Mouse (Mus musculus) ZHBTc4 (cell line): ENCODE measurements at regions not wholly inside any gene's neighbourhood (a gene's known extent, or its start where the extent isn't known, plus 50 kb on each side); places are given as distances from the start of the nearest gene placed in this dataset.

ENCODE experiments used
- DNase-seq: peaks from one replicate; pipeline ENCODE4 v3.0.0-alpha.2; 2011; ENCODE audit warnings: low read depth, low spot score

- DNase-seq, result peak; percentile 17
Measured at GRCm38 (mm10) chr11:17620462-17621248, 333.0 kb downstream of the Etaa1 start.

GRCm38 (mm10) chr11:17629541-17630171, 324.0 kb downstream of the Etaa1 start:
- no peak for DNase-seq

- DNase-seq, result no peak
Measured at GRCm38 (mm10) chr11:17630172-17630553, 323.5 kb downstream of the Etaa1 start.

GRCm38 (mm10) chr11:17637158-17637557, 316.5 kb downstream of the Etaa1 start:
- DNase-seq, result no peak

- peak; percentile 9 for DNase-seq
Measured at GRCm38 (mm10) chr11:17639922-17640321, 313.8 kb downstream of the Etaa1 start.

- DNase-seq, result no peak
Measured at GRCm38 (mm10) chr11:17647441-17647840, 306.2 kb downstream of the Etaa1 start.

GRCm38 (mm10) chr11:17651389-17652156, 302.1 kb downstream of the Etaa1 start:
- no peak for DNase-seq

GRCm38 (mm10) chr11:17655840-17656239, 297.8 kb downstream of the Etaa1 start:
- no peak for DNase-seq

- no peak for DNase-seq
Measured at GRCm38 (mm10) chr11:17657720-17658119, 296.0 kb downstream of the Etaa1 start.

GRCm38 (mm10) chr11:17658289-17658688, 295.4 kb downstream of the Etaa1 start:
- DNase-seq, result no peak

GRCm38 (mm10) chr11:17658717-17659116, 295.0 kb downstream of the Etaa1 start:
- DNase-seq, result no peak

GRCm38 (mm10) chr11:17663893-17664292, 289.8 kb downstream of the Etaa1 start:
- no peak for DNase-seq

- no peak for DNase-seq
Measured at GRCm38 (mm10) chr11:17665624-17666552, 287.8 kb downstream of the Etaa1 start.

GRCm38 (mm10) chr11:17680998-17681397, 272.7 kb downstream of the Etaa1 start:
- DNase-seq, result no peak

GRCm38 (mm10) chr11:17685711-17686113, 268.0 kb downstream of the Etaa1 start:
- peak; percentile 41 for DNase-seq

GRCm38 (mm10) chr11:17686806-17687205, 266.9 kb downstream of the Etaa1 start:
- no peak for DNase-seq

- DNase-seq, result no peak
Measured at GRCm38 (mm10) chr11:17694145-17694544, 259.5 kb downstream of the Etaa1 start.

- DNase-seq, result no peak
Measured at GRCm38 (mm10) chr11:17708769-17709168, 244.9 kb downstream of the Etaa1 start.

GRCm38 (mm10) chr11:17722051-17722450, 231.6 kb downstream of the Etaa1 start:
- peak; percentile 85 for DNase-seq

- DNase-seq, result no peak
Measured at GRCm38 (mm10) chr11:17727258-17728034, 226.2 kb downstream of the Etaa1 start.
